Mouse (Mus musculus) bone marrow macrophage, adult 2 months (primary cell): ENCODE results near the gene Fam168a. TPM values are rescaled to one million over a fixed set of nuclear protein-coding genes. Genes with fewer than 3 reads are reported as not detected.
"Not testable (repeated sequence)": the region's sequence is repeated elsewhere in the genome, so short reads cannot be mapped to it uniquely, and the experiment has no call there.

ENCODE experiments used
- H3K27ac ChIP-seq: 2 replicates; pipeline ENCODE4 v1.5.1; 2012; ENCODE audit warnings: low read depth, low read length; ENCODE audit not compliant: insufficient read depth
- H3K4me1 ChIP-seq: 2 replicates; pipeline ENCODE4 v1.6.1; 2012; ENCODE audit warnings: low read length; ENCODE audit not compliant: control insufficient read depth, insufficient read depth
- H3K4me3 ChIP-seq: 2 replicates; pipeline ENCODE4 v1.5.1; 2012; ENCODE audit warnings: mild to moderate bottlenecking, low read length, moderate library complexity; ENCODE audit not compliant: insufficient read depth
- CTCF ChIP-seq: IDR thresholded peaks from 2 replicates; pipeline ENCODE4 v1.5.1; 2012; ENCODE audit warnings: low read depth, mild to moderate bottlenecking, low read length, moderate library complexity
- POLR2A ChIP-seq: IDR thresholded peaks from 2 replicates; pipeline ENCODE4 v1.6.1; 2012; ENCODE audit warnings: mild to moderate bottlenecking, low read depth, low read length, borderline replicate concordance
- polyA plus RNA-seq: library from polyadenylated mRNA; stranded (reverse); fragments of >200 nt; gene quantifications from 2 replicates; pipeline ENCODE4 v1.2.4, GENCODE M21; 2012; ENCODE audit not compliant: missing spikeins, insufficient read depth, insufficient read length

Fam168a gene
- polyA plus RNA-seq, 1 experiment, result 32.1 TPM

DNA sequence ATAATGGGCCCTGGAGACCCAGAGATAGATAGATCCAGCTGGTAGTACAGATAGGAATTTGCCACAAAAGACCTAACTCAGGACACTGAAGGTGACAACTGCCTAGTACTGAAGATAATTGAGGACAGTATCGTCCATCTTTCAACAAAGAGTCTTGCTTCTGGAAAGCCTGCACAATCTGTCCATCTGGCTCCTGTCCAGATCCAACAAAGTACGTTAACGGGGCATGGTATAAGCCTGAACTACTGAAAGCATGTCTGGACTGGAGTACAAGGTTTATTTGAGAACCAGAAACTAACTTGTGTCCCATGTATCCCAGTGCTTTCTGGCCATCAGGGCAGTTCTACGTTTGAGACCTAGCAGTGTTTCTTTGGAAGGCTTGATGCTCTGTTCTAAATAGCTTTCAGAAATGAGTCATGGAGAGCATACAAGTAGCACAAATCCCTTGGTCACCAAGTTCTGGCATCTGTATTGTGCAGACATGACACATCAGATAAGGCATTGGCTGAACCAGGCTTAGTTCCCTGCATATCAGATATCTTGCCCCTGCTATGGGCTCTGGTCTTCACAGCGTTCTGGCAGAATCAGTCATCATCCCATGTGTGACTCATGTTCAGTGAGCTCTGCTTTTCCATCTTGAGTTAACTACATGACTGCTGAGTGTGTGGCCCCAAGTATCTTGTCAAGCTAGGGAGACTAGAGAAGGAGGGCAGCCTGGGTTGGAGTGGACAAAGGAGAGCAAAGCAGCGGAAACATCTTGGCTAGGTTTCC lies 133.4 kb downstream of the Fam168a start:
- peaks cover 12% of the 10 kb centered on the region for H3K4me1 ChIP-seq
- no peak overlapping the region for H3K27ac ChIP-seq
- H3K4me3 ChIP-seq, result no peak overlapping the region
- TF ChIP-seq POLR2A, result no peak
- no peak for TF ChIP-seq CTCF

DNA sequence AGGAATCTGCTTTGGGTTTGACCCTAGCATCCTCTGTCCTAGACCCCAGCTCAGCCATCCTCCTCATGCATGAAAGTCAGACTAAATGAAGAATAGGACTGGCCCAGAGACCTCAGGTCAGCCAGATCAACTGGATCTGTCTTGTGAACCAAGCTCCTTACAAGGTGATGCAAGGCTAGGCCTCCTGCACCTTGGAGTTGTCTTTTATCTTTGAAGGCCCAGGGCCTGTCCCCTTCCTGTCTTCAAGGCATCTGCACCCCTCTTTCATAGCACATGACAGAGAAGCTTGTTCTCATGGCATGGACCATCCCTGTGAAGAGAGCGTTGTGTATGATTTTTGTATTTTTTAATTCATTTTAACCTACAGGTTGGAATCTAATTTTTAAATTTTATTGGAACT lies 134.5 kb downstream of the Fam168a start:
- no peak for TF ChIP-seq POLR2A
- H3K4me1 ChIP-seq, result peaks cover 19% of the 10 kb centered on the region
- H3K4me3 ChIP-seq, result no peak overlapping the region
- H3K27ac ChIP-seq, result no peak overlapping the region

DNA sequence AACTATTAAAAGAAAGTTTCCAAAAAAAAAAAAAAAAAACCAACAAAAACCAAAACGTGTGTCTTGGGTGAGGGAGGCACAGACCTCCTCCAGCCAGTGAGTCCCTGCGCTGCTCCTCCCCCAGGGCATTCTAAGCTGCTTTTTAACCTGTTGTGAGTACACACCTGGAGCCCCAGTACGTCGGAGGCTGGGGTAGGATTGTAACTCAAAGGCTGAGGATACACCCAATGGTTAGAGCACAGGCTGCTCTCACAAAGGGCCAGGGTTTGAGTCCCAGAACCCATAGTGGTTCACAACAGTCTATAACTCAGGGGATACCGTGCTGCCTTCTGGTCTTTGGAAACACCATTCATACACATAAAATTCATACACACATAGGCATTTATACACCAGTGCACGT lies 135.2 kb downstream of the Fam168a start:
- Histone ChIP-seq H3K4me1 (peaks cover 24% of the 10 kb centered on the region), H3K27ac (no peak overlapping the region), H3K4me3 (no peak overlapping the region)
- TF ChIP-seq CTCF (no peak), POLR2A (no peak)

DNA sequence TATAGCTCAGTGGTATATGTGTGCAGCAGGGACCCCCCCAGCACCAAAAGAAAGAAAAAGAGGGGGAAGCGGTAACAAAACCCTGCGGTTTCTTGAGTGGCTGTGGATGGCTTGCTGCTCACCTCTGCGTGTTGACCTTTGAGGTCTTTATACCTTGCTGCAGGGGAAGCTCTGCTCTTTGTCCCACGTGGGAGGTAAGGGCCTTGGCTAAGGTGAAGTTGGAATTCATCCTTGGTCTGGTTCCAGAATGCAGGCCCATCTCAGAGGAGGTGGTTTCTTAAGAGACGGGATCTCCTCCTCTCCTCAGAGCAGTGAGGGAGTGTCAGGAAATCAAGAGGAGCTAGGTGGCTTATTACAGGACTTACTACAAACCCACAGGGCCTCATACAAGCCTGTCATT lies 135.7 kb downstream of the Fam168a start:
- Histone ChIP-seq H3K4me3 (no peak overlapping the region), H3K27ac (no peak overlapping the region), H3K4me1 (peaks cover 24% of the 10 kb centered on the region)
- TF ChIP-seq CTCF (no peak), POLR2A (no peak)

DNA sequence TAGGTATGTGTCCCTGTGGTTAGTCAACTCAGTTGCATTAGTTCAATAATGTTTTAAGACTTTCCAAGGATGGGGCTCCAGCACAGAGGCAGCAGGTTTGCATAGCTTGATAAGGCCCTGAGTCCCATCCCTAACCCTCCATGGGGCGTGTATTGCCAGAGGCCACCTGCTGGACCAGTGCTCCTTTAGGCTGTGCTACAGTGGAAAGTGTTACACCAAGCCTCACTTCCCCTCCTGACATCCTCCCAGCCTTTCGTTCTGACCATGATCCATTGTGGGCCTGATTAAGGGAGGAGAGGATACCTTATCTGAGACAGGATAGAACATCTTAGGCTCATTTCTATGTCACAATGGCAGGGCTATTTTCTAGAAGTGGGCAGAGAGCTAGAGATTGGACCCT lies 137.4 kb downstream of the Fam168a start:
- Histone ChIP-seq H3K4me1 (peaks cover 24% of the 10 kb centered on the region), H3K4me3 (no peak overlapping the region), H3K27ac (no peak overlapping the region)
- TF ChIP-seq POLR2A, result no peak
- TF ChIP-seq CTCF, result no peak

DNA sequence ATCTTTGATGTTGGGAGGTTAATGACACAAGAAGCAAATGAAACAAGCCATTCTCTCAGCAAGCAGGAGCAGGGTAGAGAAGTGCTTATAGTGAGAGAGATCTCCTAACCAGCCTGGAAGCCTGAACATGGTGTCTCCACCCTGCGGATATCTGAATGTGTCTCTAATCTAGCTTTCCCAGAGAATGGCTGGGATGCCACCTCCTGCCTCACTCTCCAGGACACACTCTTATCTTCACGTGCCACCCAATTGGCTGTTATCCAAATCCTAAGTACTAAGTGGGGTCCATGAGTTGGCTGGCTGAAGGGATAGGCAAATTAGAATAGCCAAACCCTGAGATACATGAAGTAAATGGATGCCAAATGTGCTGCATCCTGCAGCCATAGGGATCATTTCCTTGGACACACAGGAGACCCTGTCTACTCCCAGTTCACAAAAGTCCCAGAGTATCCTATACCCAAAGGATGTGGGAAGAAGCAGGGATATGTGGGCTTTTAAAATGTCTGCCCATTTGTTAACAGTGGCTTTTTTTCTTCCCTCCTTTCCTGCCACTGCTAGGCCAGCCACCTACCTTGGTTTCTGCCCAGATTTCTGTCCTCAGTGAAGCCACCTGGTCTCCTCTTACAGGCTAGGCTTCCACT lies 138.1 kb downstream of the Fam168a start:
- TF ChIP-seq CTCF (no peak), POLR2A (no peak)
- Histone ChIP-seq H3K4me1 (peaks cover 24% of the 10 kb centered on the region), H3K4me3 (no peak overlapping the region), H3K27ac (peak overlapping the region; percentile 86)

DNA sequence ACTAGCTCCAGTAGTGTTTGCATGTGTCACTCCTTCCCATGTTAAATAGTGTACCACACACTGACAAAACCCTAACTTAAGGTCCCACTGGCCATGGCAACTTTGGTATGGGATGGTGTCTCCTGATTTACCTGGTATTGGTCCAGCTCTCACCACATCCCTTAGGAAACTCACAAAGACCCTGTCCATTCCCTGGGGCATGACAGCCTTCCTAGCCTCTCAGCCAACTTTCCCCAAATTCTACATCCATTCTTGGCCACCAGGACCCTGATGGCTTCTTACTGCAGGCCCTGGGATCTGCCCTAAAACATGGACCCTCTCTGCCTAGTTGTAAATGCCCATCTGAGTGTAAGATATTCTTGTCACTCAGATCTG lies 138.6 kb downstream of the Fam168a start:
- H3K4me1 ChIP-seq, result peaks cover 21% of the 10 kb centered on the region
- H3K4me3 ChIP-seq, result no peak overlapping the region
- peak overlapping the region; percentile 86 for H3K27ac ChIP-seq
- TF ChIP-seq POLR2A (no peak), CTCF (no peak)

DNA sequence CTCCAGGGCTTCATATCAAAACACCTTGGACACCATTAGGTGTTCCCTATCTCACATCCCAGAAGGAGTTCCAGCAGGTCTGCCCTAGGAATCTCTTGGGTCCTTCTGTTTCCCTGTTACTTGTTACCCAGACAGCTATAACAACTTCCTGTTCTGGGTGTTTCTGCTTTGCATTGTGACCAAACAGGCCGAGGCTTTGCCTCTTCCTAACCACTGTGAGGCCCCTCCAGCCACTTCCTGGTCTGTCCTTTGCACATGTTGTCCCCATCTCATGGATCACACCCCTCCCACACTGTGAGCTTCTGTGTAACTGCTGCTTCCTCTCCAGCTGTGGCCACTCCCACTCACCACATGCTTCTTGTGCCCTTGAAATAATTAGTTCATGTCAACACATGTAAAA lies 139.0 kb downstream of the Fam168a start:
- H3K4me3 ChIP-seq, result no peak overlapping the region
- peak overlapping the region; percentile 86 for H3K27ac ChIP-seq
- peaks cover 19% of the 10 kb centered on the region for H3K4me1 ChIP-seq
- TF ChIP-seq CTCF (no peak), POLR2A (no peak)

DNA sequence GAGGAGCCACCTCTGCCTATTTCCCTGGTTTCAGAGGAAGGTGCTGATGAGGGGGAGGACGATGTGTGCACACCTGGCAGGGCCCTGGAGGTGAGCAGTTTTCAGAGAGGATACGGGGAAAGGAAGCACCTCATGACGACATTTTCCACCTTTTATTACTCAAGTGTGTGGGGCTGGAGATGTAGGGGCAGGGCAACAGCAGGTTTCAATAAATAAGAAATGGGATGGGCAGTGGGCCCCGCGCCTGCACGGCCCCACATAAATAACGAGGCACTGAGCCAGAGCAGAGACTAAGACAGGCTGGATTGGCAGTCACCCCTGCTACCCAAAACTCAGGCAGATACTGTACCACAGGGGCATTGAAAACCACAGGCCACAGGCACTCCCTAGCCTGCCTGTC lies 139.6 kb downstream of the Fam168a start:
- H3K4me1 ChIP-seq, result peaks cover 19% of the 10 kb centered on the region
- peak overlapping the region; percentile 35 for H3K27ac ChIP-seq
- not testable (repeated sequence) for H3K4me3 ChIP-seq

DNA sequence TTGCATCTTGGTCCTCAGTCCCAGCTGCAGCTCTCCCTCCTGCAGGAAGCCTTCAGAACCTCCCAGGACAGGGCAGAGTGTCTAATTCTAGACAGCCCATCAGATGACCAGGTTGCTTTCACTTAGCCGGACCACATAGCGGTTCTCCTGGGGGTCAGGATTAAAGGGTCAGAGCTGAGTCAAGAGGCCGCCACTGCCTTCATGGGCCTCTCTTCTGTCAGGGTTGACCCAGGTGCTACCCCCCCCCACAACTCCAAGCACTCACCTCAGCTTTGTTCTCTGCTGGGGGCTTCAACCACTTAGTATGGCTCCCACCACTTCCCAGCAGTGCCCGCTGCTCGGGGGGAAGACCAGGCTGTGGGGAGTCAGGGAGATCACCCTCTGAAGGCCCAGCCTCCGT lies 140.7 kb downstream of the Fam168a start:
- Histone ChIP-seq H3K4me1 (peaks cover 19% of the 10 kb centered on the region), H3K27ac (no peak overlapping the region), H3K4me3 (no peak overlapping the region)
- no peak for TF ChIP-seq CTCF
- no peak for TF ChIP-seq POLR2A
